Mouse (Mus musculus): Measurements from ENCODE around the gene Ptpre. TPM values are rescaled to one million over a fixed set of nuclear protein-coding genes. Genes with fewer than 3 reads are reported as not detected.

The Ptpre gene
- total and polyA plus RNA-seq, 2 experiments from 2014 or later = 2.0 to 4.0 TPM

DNA sequence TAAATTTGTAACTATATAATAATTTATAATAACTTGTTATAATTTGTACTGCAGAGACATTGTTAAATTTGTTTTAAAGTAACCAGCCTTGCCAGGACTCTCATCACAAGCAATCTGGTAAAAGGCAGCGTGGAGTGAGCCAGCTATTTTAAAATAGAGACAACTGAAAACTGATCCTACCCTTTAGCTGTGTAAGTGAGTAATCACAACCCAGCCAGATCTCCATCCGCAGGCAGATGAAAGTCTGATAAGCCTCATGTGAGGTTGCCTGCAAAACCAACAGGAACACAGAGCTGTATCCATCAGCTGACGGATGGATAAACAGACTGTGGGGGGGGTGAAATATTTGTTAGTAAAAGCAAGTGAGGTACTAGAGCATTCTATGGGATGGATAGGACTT is 62.8 kb downstream of the Ptpre start:
- Histone ChIP-seq H3K4me1 (ENCODE audit: control insufficient read depth, insufficient read depth) (peaks cover 36% of the 10 kb centered on the region), H3K27ac (ENCODE audit: low read depth) (no peak overlapping the region), H3K27me3 (ENCODE audit: control insufficient read depth, insufficient read depth, low read length) (peaks cover 5% of the 10 kb centered on the region; the same call in 1 of the 2 replicates)

DNA sequence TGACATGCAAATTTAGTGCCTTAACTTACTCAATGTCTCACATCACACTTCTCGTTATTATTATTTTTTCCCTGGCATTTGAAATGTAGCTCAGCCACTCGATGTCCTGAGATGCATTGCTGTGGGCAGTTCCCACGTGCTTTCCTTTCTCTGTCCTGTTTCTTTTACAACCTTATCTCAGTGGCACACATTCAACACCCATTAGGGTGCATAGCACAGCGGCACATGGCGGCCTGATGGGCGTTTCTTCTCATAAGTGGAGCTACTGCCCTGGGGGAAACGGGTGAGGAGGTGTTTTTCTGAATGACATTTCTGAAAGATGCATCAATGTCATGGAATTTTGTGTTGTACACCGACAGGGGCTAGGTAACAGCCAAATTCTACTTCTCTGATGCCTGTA is 64.3 kb downstream of the Ptpre start:
- no peaks in the 10 kb centered on the region for H3K36me3 ChIP-seq (replicated peaks; ENCODE audit: control insufficient read depth, insufficient read depth, low read length)
- H3K4me1 ChIP-seq (ENCODE audit: control insufficient read depth, insufficient read depth) = peaks cover 36% of the 10 kb centered on the region
- no peaks in the 10 kb centered on the region for H3K9me3 ChIP-seq (replicated peaks; ENCODE audit: control insufficient read depth, low read length)
- H3K27ac ChIP-seq (ENCODE audit: low read depth) = no peak overlapping the region
- ATAC-seq (ENCODE audit: insufficient read depth, low read depth) = no peak
- 35% methylated on average over 8 of the region's 8 CpGs for WGBS
- no peaks in the 10 kb centered on the region for H3K27me3 ChIP-seq (ENCODE audit: control insufficient read depth, insufficient read depth, low read length)
- DNase-seq (ENCODE audit: low spot score) = no peak
- H3K4me3 ChIP-seq (ENCODE audit: low read depth, low read length) = no peak overlapping the region
- no peak for TF ChIP-seq EP300 (IDR thresholded peaks at IDR 0.05; ENCODE audit: low read depth)
- TF ChIP-seq CTCF (IDR thresholded peaks at IDR 0.05; ENCODE audit: low read depth) = no peak
- no peak overlapping the region for H3K4me2 ChIP-seq (ENCODE audit: low read depth, low read length)
- H3K9ac ChIP-seq (replicated peaks; ENCODE audit: low read depth, low read length) = no peak overlapping the region

More for the DNA sequence above, 62.8 kb downstream of the Ptpre start:
- H3K36me3 ChIP-seq (replicated peaks; ENCODE audit: control insufficient read depth, insufficient read depth, low read length) = no peaks in the 10 kb centered on the region
- TF ChIP-seq EP300 (IDR thresholded peaks at IDR 0.05; ENCODE audit: low read depth) (no peak), CTCF (IDR thresholded peaks at IDR 0.05; ENCODE audit: low read depth) (no peak)
- H3K4me3 ChIP-seq (ENCODE audit: low read depth, low read length) = no peak overlapping the region
- ATAC-seq (ENCODE audit: insufficient read depth, low read depth) (no peak), DNase-seq (ENCODE audit: low spot score) (no peak)
- 65% methylated on average over 3 of the region's 3 CpGs for WGBS
- no peak overlapping the region for H3K4me2 ChIP-seq (ENCODE audit: low read depth, low read length)
- H3K9me3 ChIP-seq (replicated peaks; ENCODE audit: control insufficient read depth, low read length) = no peaks in the 10 kb centered on the region
- no peak overlapping the region for H3K9ac ChIP-seq (replicated peaks; ENCODE audit: low read depth, low read length)

DNA sequence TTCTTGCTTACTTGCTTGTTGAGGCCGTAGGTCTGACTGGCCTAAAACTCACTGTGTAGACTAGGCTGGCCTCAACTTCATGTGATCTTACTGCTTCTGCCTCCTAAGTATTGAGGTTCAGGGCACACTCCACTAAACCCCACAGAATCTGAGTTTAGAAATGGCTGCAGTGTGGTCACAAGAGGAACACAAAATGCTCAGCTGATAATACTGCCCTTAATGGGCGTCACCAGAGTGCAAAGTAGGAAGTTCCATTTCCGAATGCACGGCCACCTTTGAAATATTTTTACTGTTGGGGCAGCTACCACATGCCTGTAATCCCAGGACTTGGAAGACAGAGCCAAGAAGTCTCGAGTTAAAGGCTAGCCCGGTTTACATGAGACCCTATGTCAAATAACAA is 65.0 kb downstream of the Ptpre start:
- Histone ChIP-seq H3K9ac (replicated peaks; ENCODE audit: low read depth, low read length) (no peak overlapping the region), H3K27me3 (ENCODE audit: control insufficient read depth, insufficient read depth, low read length) (no peaks in the 10 kb centered on the region), H3K27ac (ENCODE audit: low read depth) (peak overlapping the region; percentile 47; the same call in 1 of the 2 replicates), H3K4me1 (ENCODE audit: control insufficient read depth, insufficient read depth) (peaks cover 30% of the 10 kb centered on the region), H3K36me3 (replicated peaks; ENCODE audit: control insufficient read depth, insufficient read depth, low read length) (no peaks in the 10 kb centered on the region), H3K4me2 (ENCODE audit: low read depth, low read length) (no peak overlapping the region), H3K4me3 (ENCODE audit: low read depth, low read length) (no peak overlapping the region), H3K9me3 (replicated peaks; ENCODE audit: control insufficient read depth, low read length) (no peaks in the 10 kb centered on the region)
- ATAC-seq (ENCODE audit: insufficient read depth, low read depth) = no peak
- no peak for DNase-seq (ENCODE audit: low spot score)
- TF ChIP-seq CTCF (IDR thresholded peaks at IDR 0.05; ENCODE audit: low read depth) (no peak), EP300 (IDR thresholded peaks at IDR 0.05; ENCODE audit: low read depth) (no peak)
- 77% methylated on average over 6 of the region's 6 CpGs for WGBS

DNA sequence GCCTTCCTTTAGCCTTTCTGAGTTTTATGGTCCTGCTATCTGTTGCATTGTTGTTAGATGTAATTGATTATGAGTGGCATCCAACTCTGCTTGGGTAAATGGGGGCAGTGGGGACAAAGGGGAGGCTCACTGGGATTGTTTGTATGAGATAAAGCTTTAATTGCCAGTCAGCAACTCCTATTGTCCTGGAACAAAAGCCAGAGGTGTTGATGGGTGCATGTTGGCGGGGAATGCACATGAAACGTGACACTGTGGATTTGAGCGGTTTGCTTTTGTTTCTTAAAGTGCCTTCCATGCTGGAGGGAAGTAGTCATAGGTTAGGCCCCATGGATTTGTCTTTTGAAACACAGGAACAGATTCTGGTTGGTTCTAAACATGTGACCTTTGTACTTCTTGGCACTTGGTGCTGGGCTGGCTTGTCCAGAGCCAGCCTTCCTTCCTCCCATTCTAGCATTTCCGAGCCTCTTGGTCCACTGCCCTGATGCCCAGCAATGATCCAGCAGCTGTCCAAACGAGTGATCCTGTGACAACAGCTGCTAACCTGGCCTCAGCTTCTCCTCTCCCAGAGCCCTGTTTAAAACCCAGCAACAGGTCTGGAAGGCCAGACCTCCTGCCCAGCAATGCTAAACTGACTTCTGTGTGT is 65.7 kb downstream of the Ptpre start:
- peak overlapping the region; percentile 47; the same call in 1 of the 2 replicates for H3K27ac ChIP-seq (ENCODE audit: low read depth)
- WGBS = 34% methylated on average over 5 of the region's 5 CpGs

DNA sequence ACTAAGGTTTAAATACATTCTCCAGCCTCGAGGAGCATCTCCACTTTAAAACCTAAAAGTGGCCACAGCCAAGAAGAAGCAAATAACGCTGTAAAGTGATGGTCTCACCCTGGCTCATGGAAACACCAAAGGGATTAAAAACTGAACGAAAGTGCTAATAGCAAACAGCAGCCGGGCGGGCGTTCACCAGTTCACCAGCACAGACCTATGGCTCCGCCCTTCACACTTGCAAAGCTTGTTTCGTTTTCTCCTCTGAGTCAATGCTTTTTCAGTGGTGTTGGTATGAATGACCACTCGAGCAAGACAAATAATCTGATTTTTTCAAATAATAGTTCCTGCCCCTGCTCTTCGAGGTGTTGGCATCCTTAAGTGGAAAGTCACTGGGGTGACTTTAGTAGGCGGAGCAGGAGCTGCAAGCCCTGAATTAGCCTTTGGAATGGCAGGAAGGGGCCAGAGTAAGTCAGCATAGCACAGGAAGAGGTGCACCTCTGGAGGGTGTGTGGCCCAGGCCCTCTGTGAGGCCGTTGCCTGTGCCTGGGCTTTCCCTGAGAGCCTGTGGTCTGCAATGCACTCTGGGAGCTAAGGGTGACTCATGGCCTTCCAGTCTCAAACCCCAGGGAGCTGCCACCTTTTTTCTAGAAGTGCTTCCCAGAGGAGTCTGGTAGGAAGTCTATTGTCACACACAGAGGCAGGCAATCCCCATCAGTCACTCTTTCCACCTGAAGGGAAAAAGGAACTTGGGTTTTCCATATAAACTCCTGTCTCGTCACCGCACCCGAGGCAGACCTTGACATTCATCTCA is 67.9 kb downstream of the Ptpre start:
- no peaks in the 10 kb centered on the region for H3K36me3 ChIP-seq (replicated peaks; ENCODE audit: control insufficient read depth, insufficient read depth, low read length)
- DNase-seq (ENCODE audit: low spot score) (peak; percentile 75), ATAC-seq (ENCODE audit: insufficient read depth, low read depth) (peak; percentile 87)
- WGBS = 26% methylated on average over 15 of the region's 15 CpGs
- TF ChIP-seq CTCF (IDR thresholded peaks at IDR 0.05; ENCODE audit: low read depth) = no peak
- no peak for TF ChIP-seq EP300 (IDR thresholded peaks at IDR 0.05; ENCODE audit: low read depth)
- no peaks in the 10 kb centered on the region for H3K27me3 ChIP-seq (ENCODE audit: control insufficient read depth, insufficient read depth, low read length)
- H3K27ac ChIP-seq (ENCODE audit: low read depth) = peak overlapping the region; percentile 82
- peak overlapping the region; percentile 36 for H3K4me2 ChIP-seq (ENCODE audit: low read depth, low read length)
- peak overlapping the region; percentile 14 for H3K4me3 ChIP-seq (ENCODE audit: low read depth, low read length)
- no peak overlapping the region for H3K9ac ChIP-seq (replicated peaks; ENCODE audit: low read depth, low read length)
- peaks cover 29% of the 10 kb centered on the region for H3K4me1 ChIP-seq (ENCODE audit: control insufficient read depth, insufficient read depth)
- no peaks in the 10 kb centered on the region for H3K9me3 ChIP-seq (replicated peaks; ENCODE audit: control insufficient read depth, low read length)

More for the DNA sequence above, 65.7 kb downstream of the Ptpre start:
- Histone ChIP-seq H3K9me3 (replicated peaks; ENCODE audit: control insufficient read depth, low read length) (no peaks in the 10 kb centered on the region), H3K27me3 (ENCODE audit: control insufficient read depth, insufficient read depth, low read length) (no peaks in the 10 kb centered on the region), H3K4me3 (ENCODE audit: low read depth, low read length) (no peak overlapping the region), H3K36me3 (replicated peaks; ENCODE audit: control insufficient read depth, insufficient read depth, low read length) (no peaks in the 10 kb centered on the region), H3K9ac (replicated peaks; ENCODE audit: low read depth, low read length) (no peak overlapping the region), H3K4me2 (ENCODE audit: low read depth, low read length) (no peak overlapping the region), H3K4me1 (ENCODE audit: control insufficient read depth, insufficient read depth) (peaks cover 22% of the 10 kb centered on the region; the same call in 1 of the 2 replicates)
- ATAC-seq (ENCODE audit: insufficient read depth, low read depth) = peak; percentile 50; the same call in 1 of the 2 replicates
- DNase-seq (ENCODE audit: low spot score) = peak; percentile 44
- TF ChIP-seq CTCF (IDR thresholded peaks at IDR 0.05; ENCODE audit: low read depth) (no peak), EP300 (IDR thresholded peaks at IDR 0.05; ENCODE audit: low read depth) (peak; percentile 27; the same call in 1 of the 2 replicates)

Measured in heart, postnatal 0 days (tissue).